Mouse (Mus musculus) thymus, adult 2 months (tissue): ENCODE data around the gene Prm2. TPM values are rescaled to one million over a fixed set of nuclear protein-coding genes. Genes with fewer than 3 reads are reported as not detected.

Experiments
- DNase-seq: peaks from one replicate; pipeline ENCODE4 v3.0.0; 2021
- H3K27ac ChIP-seq: fragments of 200-500 bp; 2 replicates; pipeline ENCODE4 v1.5.1; 2012; ENCODE audit warnings: low read length, control low read depth; ENCODE audit not compliant: control insufficient read depth, insufficient read depth
- H3K27me3 ChIP-seq: fragments of 200-500 bp; 2 replicates; pipeline ENCODE4 v1.6.1; 2012; ENCODE audit warnings: mild to moderate bottlenecking, low read length, moderate library complexity, mixed read lengths; ENCODE audit not compliant: control insufficient read depth, insufficient read depth
- H3K36me3 ChIP-seq: fragments of 200-500 bp; 2 replicates; pipeline ENCODE4 v1.6.1; 2012; ENCODE audit warnings: mild to moderate bottlenecking, low read length, moderate library complexity; ENCODE audit not compliant: control insufficient read depth, insufficient read depth
- H3K4me1 ChIP-seq: fragments of 200-500 bp; replicated peaks from 2 replicates; pipeline ENCODE4 v1.6.1; 2012; ENCODE audit warnings: low read length; ENCODE audit not compliant: control insufficient read depth, insufficient read depth
- H3K4me3 ChIP-seq: fragments of 200-500 bp; 2 replicates; pipeline ENCODE4 v1.5.1; 2012; ENCODE audit warnings: mild to moderate bottlenecking, low read length, control low read depth, moderate library complexity; ENCODE audit not compliant: control insufficient read depth, insufficient read depth
- CTCF ChIP-seq: fragments of 200-500 bp; IDR thresholded peaks from 2 replicates; pipeline ENCODE4 v1.5.1; 2012; ENCODE audit warnings: mild to moderate bottlenecking, control low read depth, low read length, moderate library complexity, borderline replicate concordance; ENCODE audit not compliant: control insufficient read depth, poor library complexity, insufficient read depth; ENCODE audit errors: extremely low read depth
- POLR2A ChIP-seq: fragments of 200-500 bp; IDR thresholded peaks from 2 replicates; pipeline ENCODE4 v1.6.1; 2012; ENCODE audit warnings: mild to moderate bottlenecking, low read length, control low read depth, moderate library complexity; ENCODE audit not compliant: control insufficient read depth, poor library complexity, insufficient read depth; ENCODE audit errors: extremely low read depth
- WGBS: fragments of 180-500 bp; shearing (Covaris S2); methylation state at CpG from one replicate; pipeline ENCODE4 v1.1.7; 2018; 5-methylcytosine and 5-hydroxymethylcytosine counted together
- polyA plus RNA-seq: library from polyadenylated mRNA; depleted of rRNA; stranded (reverse); fragments of >200 nt; gene quantifications from 2 replicates; pipeline ENCODE4 v1.2.3, GENCODE M21; 2012; rRNA removed

The Prm2 gene
- polyA plus RNA-seq: 0.50 and 7.0 TPM in 2 replicates

DNA sequence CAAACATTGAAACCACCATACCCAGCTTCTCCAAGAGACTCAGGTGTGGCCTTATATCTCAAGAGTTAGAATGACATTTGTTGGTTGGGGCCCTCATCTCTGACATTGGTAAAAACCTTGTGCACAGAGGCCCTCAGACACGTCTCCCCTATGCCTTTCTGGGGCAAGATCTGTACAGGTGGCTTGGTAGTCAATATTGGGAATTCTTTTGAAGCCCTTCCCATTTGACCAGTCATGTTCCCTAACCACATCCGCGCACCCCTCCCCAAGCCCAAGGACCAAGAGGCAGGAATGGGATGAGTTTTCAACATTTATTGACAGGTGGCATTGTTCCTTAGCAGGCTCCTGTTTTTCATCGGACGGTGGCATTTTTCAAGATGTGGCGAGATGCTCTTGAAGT lies at the start of gene Prm2:
Gene Prm2 (minus strand): TSS at position 101 of the 400 bp plus-strand sequence.
- no peak for DNase-seq
- WGBS: 95% methylated on average over 6 of the region's 6 CpGs
- peaks cover 4% of the 10 kb centered on the region for H3K4me1 ChIP-seq
- H3K36me3 ChIP-seq: no peaks in the 10 kb centered on the region
- no peak within 1 kb of the TSS for H3K4me3 ChIP-seq
- no peak for TF ChIP-seq POLR2A
- no peak for TF ChIP-seq CTCF
- no peaks in the 10 kb centered on the region for H3K27me3 ChIP-seq
- H3K27ac ChIP-seq: no peak within 1 kb of the TSS

DNA sequence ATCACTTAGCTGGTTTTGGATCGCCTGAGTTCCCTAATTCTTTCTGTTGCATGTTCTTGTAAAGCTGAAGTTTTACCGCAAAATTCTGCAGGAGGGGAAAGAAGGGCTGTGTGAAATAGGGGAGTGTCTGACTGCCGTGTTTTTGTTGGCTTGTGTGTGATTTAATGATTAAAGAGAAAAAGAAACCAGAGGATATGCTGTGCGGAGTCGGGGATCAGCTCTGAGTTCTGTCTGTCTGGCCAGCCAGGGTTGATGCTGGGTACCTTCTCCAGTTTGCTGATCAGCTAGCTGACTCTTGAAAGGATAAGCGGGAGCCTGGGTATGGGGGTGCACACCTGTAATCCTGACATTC lies 48.4 kb upstream of the Prm2 start:
- H3K27me3 ChIP-seq: no peaks in the 10 kb centered on the region
- DNase-seq: no peak
- H3K36me3 ChIP-seq: no peaks in the 10 kb centered on the region
- H3K4me3 ChIP-seq: peak overlapping the region; percentile 11; the same call in 1 of the 2 replicates
- 6% methylated on average over 6 of the region's 6 CpGs for WGBS
- H3K4me1 ChIP-seq: peaks cover 64% of the 10 kb centered on the region
- peak overlapping the region; percentile 79 for H3K27ac ChIP-seq
- TF ChIP-seq POLR2A (no peak), CTCF (no peak)

DNA sequence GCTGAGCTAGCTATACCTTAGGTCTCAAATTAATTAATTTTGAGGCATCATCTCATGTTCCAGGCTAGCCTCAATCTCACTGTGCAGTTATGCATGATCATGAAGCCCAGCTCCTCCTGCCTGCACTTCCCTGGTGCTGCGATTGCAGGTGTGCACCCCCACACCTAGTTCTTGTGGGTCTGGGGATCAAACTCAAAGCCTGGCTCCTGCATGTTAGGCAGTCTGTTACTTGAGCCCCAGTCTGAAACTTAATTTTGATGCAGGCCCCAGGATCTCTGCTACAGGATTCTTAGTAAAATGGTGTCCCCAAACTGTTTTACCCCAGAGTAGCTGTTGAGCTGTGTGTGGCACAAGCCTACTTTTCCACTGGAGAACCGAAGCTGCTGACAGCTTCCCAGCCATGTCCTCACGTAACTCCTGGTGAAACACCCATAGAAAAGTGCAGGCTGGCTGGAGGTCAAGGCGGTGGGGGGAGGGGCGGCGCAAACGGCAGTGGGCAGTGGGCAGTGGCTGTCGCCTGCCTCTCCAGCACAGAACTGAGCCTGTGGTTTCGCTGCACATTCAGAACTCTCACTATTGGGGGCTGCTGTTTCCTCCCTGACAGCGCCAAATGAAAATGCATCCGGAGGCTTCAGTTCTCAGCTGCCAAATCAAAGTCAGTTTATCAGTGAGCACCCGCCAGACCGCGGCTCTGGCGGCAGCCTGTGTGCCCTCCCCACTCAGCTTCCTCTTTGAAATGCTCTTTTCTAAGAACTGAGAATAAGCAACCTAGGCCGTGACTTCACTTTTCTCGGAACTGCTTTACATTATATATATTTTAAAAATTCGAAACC lies 47.8 kb upstream of the Prm2 start:
- peaks cover 67% of the 10 kb centered on the region for H3K4me1 ChIP-seq
- DNase-seq: peak; percentile 80
- WGBS: under 1% methylated on average over 18 of the region's 18 CpGs
- H3K27me3 ChIP-seq: no peaks in the 10 kb centered on the region
- TF ChIP-seq POLR2A (0 out of 2 replicates have a peak, but pooled peaks have one; percentile 16), CTCF (no peak)
- peak overlapping the region; percentile 81 for H3K27ac ChIP-seq
- H3K4me3 ChIP-seq: peak overlapping the region; percentile 37
- H3K36me3 ChIP-seq: no peaks in the 10 kb centered on the region

DNA sequence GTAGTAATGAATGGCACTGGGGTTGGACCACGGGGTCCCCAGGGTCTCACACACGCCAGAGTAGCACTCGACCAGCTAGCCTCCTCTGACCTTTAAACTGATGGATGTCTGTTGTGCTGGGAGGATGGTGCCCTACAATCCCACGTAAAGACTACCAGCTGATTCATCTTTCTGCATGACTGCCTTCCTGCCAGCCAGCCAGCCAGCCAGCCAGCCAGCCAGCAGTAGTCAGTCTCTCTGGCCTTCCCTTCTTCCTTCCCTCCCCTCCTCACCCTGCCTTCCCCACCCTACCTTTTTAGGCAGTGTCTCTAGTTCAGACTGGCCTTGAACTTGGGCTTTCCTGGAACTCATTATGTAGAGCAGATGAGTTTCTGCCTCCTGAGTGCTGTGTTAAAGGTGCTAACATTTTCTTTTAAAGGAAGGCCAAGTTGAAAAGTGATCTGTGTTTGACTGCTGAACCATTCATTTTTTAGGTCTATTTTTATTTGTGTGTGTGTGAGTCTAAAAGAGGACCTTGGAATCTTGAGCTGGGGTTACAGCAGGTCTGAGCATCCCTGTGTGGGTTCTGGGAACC lies 46.4 kb upstream of the Prm2 start:
- H3K4me3 ChIP-seq: no peak overlapping the region
- no peaks in the 10 kb centered on the region for H3K27me3 ChIP-seq
- peaks cover 78% of the 10 kb centered on the region for H3K4me1 ChIP-seq
- no peak for TF ChIP-seq POLR2A
- TF ChIP-seq CTCF: no peak
- no peak for DNase-seq
- 60% methylated on average over 4 of the region's 4 CpGs for WGBS
- H3K36me3 ChIP-seq: no peaks in the 10 kb centered on the region
- H3K27ac ChIP-seq: no peak overlapping the region

DNA sequence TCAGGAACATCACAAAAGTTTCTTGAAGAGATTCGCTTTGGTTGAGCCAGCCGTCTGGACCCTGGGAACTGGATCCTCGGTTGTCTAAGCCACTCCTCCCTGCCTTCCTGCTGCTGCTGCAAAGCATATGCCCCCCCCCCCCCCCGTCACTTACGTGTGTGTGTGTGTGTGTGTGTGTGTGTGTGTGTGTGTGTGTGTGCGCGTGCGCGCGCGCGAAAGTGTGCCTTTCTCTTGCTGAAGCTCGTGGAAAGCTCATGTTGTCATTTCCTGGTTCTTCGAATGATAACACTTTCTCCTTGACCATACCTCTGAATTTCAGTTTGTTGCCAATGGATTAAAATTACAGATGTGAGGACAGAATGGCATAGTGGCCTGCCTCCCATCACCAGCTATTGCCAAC lies 44.1 kb upstream of the Prm2 start:
- Histone ChIP-seq H3K4me3 (no peak overlapping the region), H3K27ac (peak overlapping the region; percentile 41; the same call in 1 of the 2 replicates), H3K27me3 (no peaks in the 10 kb centered on the region), H3K4me1 (peaks cover 67% of the 10 kb centered on the region), H3K36me3 (no peaks in the 10 kb centered on the region)
- no peak for DNase-seq
- TF ChIP-seq CTCF (no peak), POLR2A (no peak)
- WGBS: 82% methylated on average over 14 of the region's 14 CpGs

DNA sequence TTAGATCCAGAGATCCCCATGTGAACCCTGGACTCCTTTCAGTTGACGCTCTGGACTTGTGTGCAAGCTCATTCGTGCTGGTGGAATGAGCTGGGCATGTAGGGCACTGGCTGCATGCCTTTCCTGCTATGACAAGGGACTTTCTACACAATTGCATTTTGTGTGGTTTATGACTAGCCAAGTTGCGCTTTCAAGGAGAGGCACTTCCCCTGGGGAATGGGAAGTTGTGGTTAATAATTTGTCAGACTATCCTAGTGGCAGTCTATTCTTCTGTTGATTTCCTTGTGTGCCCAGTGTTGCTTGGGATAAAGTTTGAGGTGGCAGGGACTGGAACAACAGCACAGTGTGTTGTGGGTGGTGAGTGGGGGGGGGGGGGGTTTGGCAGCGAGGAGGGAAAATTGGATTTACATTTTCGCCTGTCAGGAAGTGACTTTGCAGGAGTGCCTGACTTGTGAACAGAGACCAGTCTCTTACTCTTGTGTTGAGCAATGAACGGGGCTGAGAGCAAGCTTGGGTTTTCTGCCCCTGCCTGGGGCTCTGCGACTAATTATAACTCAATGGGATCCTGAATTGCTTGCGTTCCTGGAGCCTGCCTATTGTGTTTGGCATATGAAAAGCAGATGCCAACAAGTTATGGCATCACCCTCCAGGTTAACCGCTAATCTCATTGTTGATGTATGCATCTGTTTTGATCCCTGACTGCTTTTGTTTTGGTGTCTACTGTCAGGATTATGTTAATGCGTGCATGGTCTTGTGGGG lies 42.7 kb upstream of the Prm2 start:
- peak overlapping the region; percentile 19 for H3K4me3 ChIP-seq
- TF ChIP-seq CTCF (no peak), POLR2A (no peak)
- DNase-seq: no peak
- no peaks in the 10 kb centered on the region for H3K27me3 ChIP-seq
- peak overlapping the region; percentile 96 for H3K27ac ChIP-seq
- 64% methylated on average over 10 of the region's 10 CpGs for whole genome bisulfite sequencing
- H3K36me3 ChIP-seq: no peaks in the 10 kb centered on the region
- H3K4me1 ChIP-seq: peaks cover 60% of the 10 kb centered on the region
